Mouse (Mus musculus): ENCODE results near the gene Lrrc31. TPM values are rescaled to one million over a fixed set of nuclear protein-coding genes. Genes with fewer than 3 reads are reported as not detected.

Gene Lrrc31
- polyA plus RNA-seq, 2 experiments, result not detected

- no peak for TF ChIP-seq EP300 (IDR thresholded peaks at IDR 0.05; ENCODE audit: low read depth)
- TF ChIP-seq CTCF (IDR thresholded peaks at IDR 0.05; ENCODE audit: low read depth), result no peak
- Histone ChIP-seq H3K9me3 (ENCODE audit: control insufficient read depth, low read length) (no peaks in the 10 kb centered on the region), H3K9ac (replicated peaks) (no peak overlapping the region), H3K27ac (no peak overlapping the region), H3K4me1 (replicated peaks; ENCODE audit: control insufficient read depth in 2 of 2, insufficient read depth in 2 of 2, low read length in 1 of 2) (no peaks in the 10 kb centered on the region), H3K4me2 (ENCODE audit: low read depth) (no peak overlapping the region), H3K4me3 (ENCODE audit: insufficient read depth in 1 of 2, low read depth in 2 of 2, low read length in 2 of 2) (no peak overlapping the region), H3K27me3 (ENCODE audit: control insufficient read depth, insufficient read depth, low read length) (peaks cover 29% of the 10 kb centered on the region), H3K36me3 (replicated peaks; ENCODE audit: control insufficient read depth, insufficient read depth, low read depth) (no peaks in the 10 kb centered on the region)
- DNase-seq (ENCODE audit: low read depth in 3 of 3, low spot score in 3 of 3) (no peak), ATAC-seq (ENCODE audit: insufficient read depth) (no peak)
- WGBS (ENCODE audit: insufficient replicate concordance), result 28% methylated on average over 8 of the region's 8 CpGs
Measured at GRCm38 (mm10) chr3:30646761-30647160, 52.9 kb downstream of the Lrrc31 start.

GRCm38 (mm10) chr3:30644207-30644606 lies 55.4 kb downstream of the Lrrc31 start, which contains the start of gene Lrriq4:
Gene Lrriq4 (plus strand): TSS chr3:30644507.
- H3K36me3 ChIP-seq (replicated peaks; ENCODE audit: control insufficient read depth, insufficient read depth, low read depth), result no peaks in the 10 kb centered on the region
- no peak for DNase-seq (ENCODE audit: low read depth in 3 of 3, low spot score in 3 of 3)
- H3K4me3 ChIP-seq (ENCODE audit: insufficient read depth in 1 of 2, low read depth in 2 of 2, low read length in 2 of 2), result no peak within 1 kb of the TSS
- no peak within 1 kb of the TSS for H3K4me2 ChIP-seq (ENCODE audit: low read depth)
- H3K9me3 ChIP-seq (ENCODE audit: control insufficient read depth, low read length), result no peaks in the 10 kb centered on the region
- H3K27me3 ChIP-seq (ENCODE audit: control insufficient read depth, insufficient read depth, low read length), result peaks cover 13% of the 10 kb centered on the region
- no peak within 1 kb of the TSS for H3K9ac ChIP-seq (replicated peaks)
- no peaks in the 10 kb centered on the region for H3K4me1 ChIP-seq (replicated peaks; ENCODE audit: control insufficient read depth in 2 of 2, insufficient read depth in 2 of 2, low read length in 1 of 2)
- 39% methylated on average over 2 of the region's 2 CpGs for WGBS (ENCODE audit: insufficient replicate concordance)
- no peak for TF ChIP-seq CTCF (IDR thresholded peaks at IDR 0.05; ENCODE audit: low read depth)
- no peak for TF ChIP-seq EP300 (IDR thresholded peaks at IDR 0.05; ENCODE audit: low read depth)
- H3K27ac ChIP-seq, result no peak within 1 kb of the TSS
- no peak for ATAC-seq (ENCODE audit: insufficient read depth)

- 65% methylated on average over 4 of the region's 4 CpGs for WGBS (ENCODE audit: insufficient replicate concordance)
- ATAC-seq (ENCODE audit: insufficient read depth) (no peak), DNase-seq (ENCODE audit: low read depth in 3 of 3, low spot score in 3 of 3) (no peak)
- no peak overlapping the region for H3K9ac ChIP-seq (replicated peaks)
- H3K9me3 ChIP-seq (ENCODE audit: control insufficient read depth, low read length), result no peaks in the 10 kb centered on the region
- no peak overlapping the region for H3K4me3 ChIP-seq (ENCODE audit: insufficient read depth in 1 of 2, low read depth in 2 of 2, low read length in 2 of 2)
- H3K36me3 ChIP-seq (replicated peaks; ENCODE audit: control insufficient read depth, insufficient read depth, low read depth), result no peaks in the 10 kb centered on the region
- H3K4me2 ChIP-seq (ENCODE audit: low read depth), result no peak overlapping the region
- no peak for TF ChIP-seq EP300 (IDR thresholded peaks at IDR 0.05; ENCODE audit: low read depth)
- peak; percentile 56 for TF ChIP-seq CTCF (IDR thresholded peaks at IDR 0.05; ENCODE audit: low read depth)
- H3K4me1 ChIP-seq (replicated peaks; ENCODE audit: control insufficient read depth in 2 of 2, insufficient read depth in 2 of 2, low read length in 1 of 2), result no peaks in the 10 kb centered on the region
- H3K27me3 ChIP-seq (ENCODE audit: control insufficient read depth, insufficient read depth, low read length), result no peaks in the 10 kb centered on the region
- H3K27ac ChIP-seq, result no peak overlapping the region
Measured at GRCm38 (mm10) chr3:30635629-30636028, 64.0 kb downstream of the Lrrc31 start.

GRCm38 (mm10) chr3:30633681-30634080 lies 66.0 kb downstream of the Lrrc31 start:
- H3K27me3 ChIP-seq (ENCODE audit: control insufficient read depth, insufficient read depth, low read length), result no peaks in the 10 kb centered on the region
- no peaks in the 10 kb centered on the region for H3K9me3 ChIP-seq (ENCODE audit: control insufficient read depth, low read length)
- TF ChIP-seq EP300 (IDR thresholded peaks at IDR 0.05; ENCODE audit: low read depth) (no peak), CTCF (IDR thresholded peaks at IDR 0.05; ENCODE audit: low read depth) (peak; percentile 20; the same call in 1 of the 2 replicates)
- H3K9ac ChIP-seq (replicated peaks), result no peak overlapping the region
- WGBS (ENCODE audit: insufficient replicate concordance), result 43% methylated on average over 3 of the region's 3 CpGs
- H3K4me1 ChIP-seq (replicated peaks; ENCODE audit: control insufficient read depth in 2 of 2, insufficient read depth in 2 of 2, low read length in 1 of 2), result no peaks in the 10 kb centered on the region
- ATAC-seq (ENCODE audit: insufficient read depth) (no peak), DNase-seq (ENCODE audit: low read depth in 3 of 3, low spot score in 3 of 3) (no peak)
- H3K36me3 ChIP-seq (replicated peaks; ENCODE audit: control insufficient read depth, insufficient read depth, low read depth), result no peaks in the 10 kb centered on the region
- no peak overlapping the region for H3K4me2 ChIP-seq (ENCODE audit: low read depth)
- H3K4me3 ChIP-seq (ENCODE audit: insufficient read depth in 1 of 2, low read depth in 2 of 2, low read length in 2 of 2), result no peak overlapping the region
- no peak overlapping the region for H3K27ac ChIP-seq

Other genes starting within 250 kb of the Lrrc31 start
- gene Mecom, start 151.8 kb downstream of the Lrrc31 start, polyA plus RNA-seq (2012; rRNA removed), result 0.56 and 0.75 TPM in 2 replicates
- gene Mecom, start 151.8 kb downstream of the Lrrc31 start, polyA plus RNA-seq (2014; fragmentation: Nextera tagmentation; extraction: Ambion mirVana), result 0.66 and 0.67 TPM in 2 replicates
- not detected in 2 replicates for gene Actrt3, start 99.9 kb downstream of the Lrrc31 start, polyA plus RNA-seq (2012; rRNA removed)
- not detected in 2 replicates for gene Actrt3, start 99.9 kb downstream of the Lrrc31 start, polyA plus RNA-seq (2014; fragmentation: Nextera tagmentation; extraction: Ambion mirVana)
- 3.5 and 5.8 TPM in 2 replicates for gene Mynn, start 97.8 kb downstream of the Lrrc31 start, polyA plus RNA-seq (2012; rRNA removed)
- gene Mynn, start 97.8 kb downstream of the Lrrc31 start, polyA plus RNA-seq (2014; fragmentation: Nextera tagmentation; extraction: Ambion mirVana), result 10.7 and 13.2 TPM in 2 replicates
- not detected in 2 replicates for gene Lrriq4, start 55.3 kb downstream of the Lrrc31 start, polyA plus RNA-seq (2012; rRNA removed)
- not detected in 2 replicates for gene Lrriq4, start 55.3 kb downstream of the Lrrc31 start, polyA plus RNA-seq (2014; fragmentation: Nextera tagmentation; extraction: Ambion mirVana)
- 0.02 TPM in 1 of 2 replicates, not detected in the other for gene Lrrc34, start 52.0 kb downstream of the Lrrc31 start, polyA plus RNA-seq (2012; rRNA removed)
- gene Lrrc34, start 52.0 kb downstream of the Lrrc31 start, polyA plus RNA-seq (2014; fragmentation: Nextera tagmentation; extraction: Ambion mirVana), result 0.09 TPM in 1 of 2 replicates, not detected in the other
- gene Samd7, start 46.5 kb upstream of the Lrrc31 start, polyA plus RNA-seq (2012; rRNA removed), result 0.02 and 0.07 TPM in 2 replicates
- gene Samd7, start 46.5 kb upstream of the Lrrc31 start, polyA plus RNA-seq (2014; fragmentation: Nextera tagmentation; extraction: Ambion mirVana), result 0.04 TPM in 1 of 2 replicates, not detected in the other
- 16.3 and 24.4 TPM in 2 replicates for gene Sec62, start 93.0 kb upstream of the Lrrc31 start, polyA plus RNA-seq (2012; rRNA removed)
- 57.7 and 57.8 TPM in 2 replicates for gene Sec62, start 93.0 kb upstream of the Lrrc31 start, polyA plus RNA-seq (2014; fragmentation: Nextera tagmentation; extraction: Ambion mirVana)
- gene Gpr160, start 156.1 kb upstream of the Lrrc31 start, polyA plus RNA-seq (2012; rRNA removed), result 1.4 and 1.5 TPM in 2 replicates
- 2.5 and 4.8 TPM in 2 replicates for gene Gpr160, start 156.1 kb upstream of the Lrrc31 start, polyA plus RNA-seq (2014; fragmentation: Nextera tagmentation; extraction: Ambion mirVana)